Mouse (Mus musculus) intestine, embryonic 16.5 days (tissue): Measurements from ENCODE around the gene Dusp7. TPM values are rescaled to one million over a fixed set of nuclear protein-coding genes. Genes with fewer than 3 reads are reported as not detected.

Source experiments
- ATAC-seq: fragments of 200-750 bp; cut with Nextera tagmentation; 2 replicates; pipeline ENCODE4 v1.8.0; 2017; ENCODE audit warnings: moderate TSS enrichment, moderate library complexity
- H3K27ac ChIP-seq: fragments of 300-500 bp; sonication (generic); 2 replicates; pipeline ENCODE4 v1.5.1; 2014; ENCODE audit warnings: mild to moderate bottlenecking, low read length
- H3K27me3 ChIP-seq: fragments of 300-500 bp; sonication (generic); replicated peaks from 2 replicates; pipeline ENCODE4 v1.6.1; 2014; ENCODE audit warnings: low read length, control low read depth, mixed read lengths; ENCODE audit not compliant: control insufficient read depth, insufficient read depth
- H3K36me3 ChIP-seq: fragments of 300-500 bp; sonication (generic); 2 replicates; pipeline ENCODE4 v1.6.1; 2014; ENCODE audit warnings: low read length, control low read depth; ENCODE audit not compliant: control insufficient read depth, insufficient read depth
- H3K4me1 ChIP-seq: fragments of 300-500 bp; sonication (generic); 2 replicates; pipeline ENCODE4 v1.6.1; 2014; ENCODE audit warnings: low read length, control low read depth, mixed read lengths; ENCODE audit not compliant: control insufficient read depth, insufficient read depth
- H3K4me2 ChIP-seq: fragments of 300-500 bp; sonication (generic); 2 replicates; pipeline ENCODE4 v1.6.1; 2014; ENCODE audit warnings: low read depth, low read length, control low read depth
- H3K4me3 ChIP-seq: fragments of 300-500 bp; sonication (generic); 2 replicates; pipeline ENCODE4 v1.5.1; 2014; ENCODE audit warnings: mild to moderate bottlenecking, low read length
- H3K9ac ChIP-seq: fragments of 300-500 bp; sonication (generic); 2 replicates; pipeline ENCODE4 v1.6.1; 2014; ENCODE audit warnings: low read depth, low read length
- H3K9me3 ChIP-seq: fragments of 300-500 bp; sonication (generic); 2 replicates; pipeline ENCODE4 v1.6.1; 2016; ENCODE audit warnings: low read length, control low read depth; ENCODE audit not compliant: control insufficient read depth
- WGBS: fragments of 180-500 bp; shearing (Covaris S2); extraction: QIAGEN DNeasy Blood & Tissue Kit; methylation state at CpG from one replicate; pipeline ENCODE4 v1.1.7; 2014; 5-methylcytosine and 5-hydroxymethylcytosine counted together
- polyA plus RNA-seq: library from polyadenylated mRNA; unstranded; fragments of >200 nt; fragmentation: Nextera tagmentation; extraction: Ambion mirVana; gene quantifications from 2 replicates; pipeline ENCODE4 v1.2.1, GENCODE M21; 2015

Dusp7 gene
- polyA plus RNA-seq, 1 experiment from 2014 or later = 6.3 TPM

GRCm38 (mm10) chr9:106349075-106349474, 19.4 kb upstream of the Dusp7 start:
- ATAC-seq = no peak
- no peak overlapping the region; the same call in 1 of the 2 replicates for H3K27ac ChIP-seq
- no peaks in the 10 kb centered on the region for H3K36me3 ChIP-seq
- H3K4me3 ChIP-seq = no peak overlapping the region
- H3K4me1 ChIP-seq = peaks cover 11% of the 10 kb centered on the region; the same call in 1 of the 2 replicates
- 44% methylated on average over 2 of the region's 2 CpGs for WGBS
- H3K9me3 ChIP-seq = no peaks in the 10 kb centered on the region
- no peak overlapping the region for H3K4me2 ChIP-seq
- H3K27me3 ChIP-seq = no peaks in the 10 kb centered on the region
- no peak overlapping the region for H3K9ac ChIP-seq

- H3K9me3 ChIP-seq = no peaks in the 10 kb centered on the region
- no peak overlapping the region for H3K9ac ChIP-seq
- no peak overlapping the region for H3K4me2 ChIP-seq
- no peaks in the 10 kb centered on the region for H3K27me3 ChIP-seq
- WGBS = 65% methylated on average over 6 of the region's 6 CpGs
- no peak for ATAC-seq
- no peaks in the 10 kb centered on the region for H3K36me3 ChIP-seq
- no peak overlapping the region for H3K4me3 ChIP-seq
- H3K27ac ChIP-seq = no peak overlapping the region
- H3K4me1 ChIP-seq = peaks cover 8% of the 10 kb centered on the region
These were observed 17.3 kb upstream of the Dusp7 start for GRCm38 (mm10) chr9:106351178-106351577.

- Histone ChIP-seq H3K4me2 (no peak overlapping the region), H3K9me3 (no peaks in the 10 kb centered on the region), H3K27ac (no peak overlapping the region), H3K27me3 (no peaks in the 10 kb centered on the region), H3K36me3 (no peaks in the 10 kb centered on the region), H3K4me3 (no peak overlapping the region), H3K9ac (0 out of 2 replicates have a peak overlapping the region, but pooled peaks have one; percentile 27), H3K4me1 (peaks cover 10% of the 10 kb centered on the region)
- ATAC-seq = 0 out of 2 replicates have a peak, but pooled peaks have one; percentile 29
- 33% methylated on average over 6 of the region's 6 CpGs for WGBS
These were observed 14.7 kb upstream of the Dusp7 start for GRCm38 (mm10) chr9:106353779-106354178.

- WGBS = 94% methylated on average over 6 of the region's 6 CpGs
- Histone ChIP-seq H3K9me3 (no peaks in the 10 kb centered on the region), H3K27ac (no peak overlapping the region), H3K27me3 (no peaks in the 10 kb centered on the region), H3K4me1 (peaks cover 8% of the 10 kb centered on the region), H3K9ac (no peak overlapping the region), H3K4me2 (no peak overlapping the region), H3K4me3 (no peak overlapping the region), H3K36me3 (no peaks in the 10 kb centered on the region)
- no peak for ATAC-seq
These were observed 13.6 kb upstream of the Dusp7 start for GRCm38 (mm10) chr9:106354810-106355209.

GRCm38 (mm10) chr9:106355217-106355974, 13.0 kb upstream of the Dusp7 start:
- H3K4me3 ChIP-seq = no peak overlapping the region
- ATAC-seq = no peak
- no peaks in the 10 kb centered on the region for H3K36me3 ChIP-seq
- peaks cover 8% of the 10 kb centered on the region for H3K4me1 ChIP-seq
- no peaks in the 10 kb centered on the region for H3K9me3 ChIP-seq
- 0 out of 2 replicates have a peak overlapping the region, but pooled peaks have one; percentile 49 for H3K27ac ChIP-seq
- H3K9ac ChIP-seq = no peak overlapping the region
- H3K27me3 ChIP-seq = no peaks in the 10 kb centered on the region
- WGBS = 82% methylated on average over 10 of the region's 10 CpGs
- no peak overlapping the region for H3K4me2 ChIP-seq

GRCm38 (mm10) chr9:106355975-106356286, 12.5 kb upstream of the Dusp7 start:
- Histone ChIP-seq H3K27me3 (no peaks in the 10 kb centered on the region), H3K9ac (peak overlapping the region; percentile 27; the same call in 1 of the 2 replicates), H3K4me3 (no peak overlapping the region), H3K36me3 (no peaks in the 10 kb centered on the region), H3K27ac (peak overlapping the region; percentile 49), H3K4me2 (no peak overlapping the region), H3K4me1 (peaks cover 8% of the 10 kb centered on the region), H3K9me3 (no peaks in the 10 kb centered on the region)
- ATAC-seq = peak; percentile 17; the same call in 1 of the 2 replicates

- no peak overlapping the region for H3K4me3 ChIP-seq
- H3K9ac ChIP-seq = peak overlapping the region; percentile 27; the same call in 1 of the 2 replicates
- H3K36me3 ChIP-seq = no peaks in the 10 kb centered on the region
- H3K4me1 ChIP-seq = peaks cover 8% of the 10 kb centered on the region
- H3K9me3 ChIP-seq = no peaks in the 10 kb centered on the region
- H3K27ac ChIP-seq = peak overlapping the region; percentile 49
- H3K4me2 ChIP-seq = no peak overlapping the region
- H3K27me3 ChIP-seq = no peaks in the 10 kb centered on the region
- 57% methylated on average over 10 of the region's 10 CpGs for WGBS
- ATAC-seq = peak; percentile 39
These were observed 12.0 kb upstream of the Dusp7 start for GRCm38 (mm10) chr9:106356323-106356844.

- no peaks in the 10 kb centered on the region for H3K27me3 ChIP-seq
These were observed 11.3 kb upstream of the Dusp7 start for GRCm38 (mm10) chr9:106357167-106357566.

GRCm38 (mm10) chr9:106359297-106359696, 9.1 kb upstream of the Dusp7 start:
- H3K4me2 ChIP-seq = no peak overlapping the region
- no peaks in the 10 kb centered on the region for H3K9me3 ChIP-seq
- no peak overlapping the region for H3K4me3 ChIP-seq
- no peaks in the 10 kb centered on the region for H3K36me3 ChIP-seq
- H3K27ac ChIP-seq = no peak overlapping the region
- 75% methylated on average over 6 of the region's 6 CpGs for WGBS
- H3K9ac ChIP-seq = no peak overlapping the region
- no peak for ATAC-seq
- peaks cover 6% of the 10 kb centered on the region for H3K4me1 ChIP-seq
- no peaks in the 10 kb centered on the region for H3K27me3 ChIP-seq

More at GRCm38 (mm10) chr9:106357167-106357566, 11.3 kb upstream of the Dusp7 start:
- H3K4me2 ChIP-seq = no peak overlapping the region
- H3K9ac ChIP-seq = no peak overlapping the region
- no peak overlapping the region for H3K4me3 ChIP-seq
- 78% methylated on average over 3 of the region's 3 CpGs for WGBS
- no peaks in the 10 kb centered on the region for H3K36me3 ChIP-seq
- H3K4me1 ChIP-seq = peaks cover 8% of the 10 kb centered on the region
- H3K9me3 ChIP-seq = no peaks in the 10 kb centered on the region
- ATAC-seq = peak; percentile 5; the same call in 1 of the 2 replicates
- H3K27ac ChIP-seq = no peak overlapping the region
